Mouse (Mus musculus): ENCODE measurements around the gene Dcps. TPM values are rescaled to one million over a fixed set of nuclear protein-coding genes. Genes with fewer than 3 reads are reported as not detected.

Gene Dcps
- total and polyA plus RNA-seq, 2 experiments from 2014 or later = 48.5 to 55.3 TPM

- ATAC-seq (no peak), DNase-seq (ENCODE audit: low spot score) (no peak)
- no peaks in the 10 kb centered on the region for H3K36me3 ChIP-seq (ENCODE audit: insufficient read depth, low read length)
- H3K9me3 ChIP-seq (ENCODE audit: low read length) = no peaks in the 10 kb centered on the region
- no peak overlapping the region for H3K4me3 ChIP-seq (ENCODE audit: low read length)
- H3K4me2 ChIP-seq (ENCODE audit: low read depth, low read length) = no peak overlapping the region
- no peaks in the 10 kb centered on the region for H3K27me3 ChIP-seq (ENCODE audit: insufficient read depth, low read length)
- no peak overlapping the region for H3K27ac ChIP-seq
- TF ChIP-seq CTCF (IDR thresholded peaks at IDR 0.05; ENCODE audit: low read depth) = no peak
- H3K4me1 ChIP-seq (ENCODE audit: insufficient read depth, low read length) = peaks cover 11% of the 10 kb centered on the region
- 61% methylated on average over 15 of the region's 15 CpGs for WGBS
- H3K9ac ChIP-seq (replicated peaks; ENCODE audit: low read length) = no peak overlapping the region
Observed at GRCm38 (mm10) chr9:35105884-35106880, 69.7 kb downstream of the Dcps start.

DNA sequence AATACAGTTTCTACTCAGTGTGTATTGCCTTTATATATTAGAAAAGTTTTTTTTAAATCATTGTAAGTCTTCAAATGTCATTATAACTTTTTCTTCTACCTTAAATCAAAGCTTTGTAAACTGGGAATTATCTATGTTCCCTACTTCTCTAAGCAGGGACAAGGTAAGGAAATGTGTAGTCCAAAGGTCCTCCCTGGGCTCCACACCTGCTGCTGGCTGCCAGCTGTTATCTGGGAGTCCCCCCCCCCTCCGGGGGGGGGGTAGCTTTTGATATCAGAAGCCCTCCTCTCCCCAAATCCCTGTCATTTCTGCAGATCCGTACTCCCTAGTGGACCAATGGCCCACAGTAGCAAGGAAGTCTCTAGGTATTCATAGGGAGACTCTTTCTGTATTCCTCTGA, 70.4 kb downstream of the Dcps start:
- Histone ChIP-seq H3K4me3 (ENCODE audit: low read length) (no peak overlapping the region), H3K27me3 (ENCODE audit: insufficient read depth, low read length) (no peaks in the 10 kb centered on the region), H3K36me3 (ENCODE audit: insufficient read depth, low read length) (no peaks in the 10 kb centered on the region), H3K4me2 (ENCODE audit: low read depth, low read length) (no peak overlapping the region), H3K27ac (no peak overlapping the region), H3K4me1 (ENCODE audit: insufficient read depth, low read length) (peaks cover 8% of the 10 kb centered on the region), H3K9ac (replicated peaks; ENCODE audit: low read length) (no peak overlapping the region), H3K9me3 (ENCODE audit: low read length) (no peaks in the 10 kb centered on the region)
- 74% methylated on average over 2 of the region's 2 CpGs for WGBS
- DNase-seq (ENCODE audit: low spot score) = no peak
- ATAC-seq = no peak
- TF ChIP-seq CTCF (IDR thresholded peaks at IDR 0.05; ENCODE audit: low read depth) = no peak

- peaks cover 5% of the 10 kb centered on the region for H3K4me1 ChIP-seq (ENCODE audit: insufficient read depth, low read length)
Observed at GRCm38 (mm10) chr9:35104711-35105110, 71.2 kb downstream of the Dcps start.

DNA sequence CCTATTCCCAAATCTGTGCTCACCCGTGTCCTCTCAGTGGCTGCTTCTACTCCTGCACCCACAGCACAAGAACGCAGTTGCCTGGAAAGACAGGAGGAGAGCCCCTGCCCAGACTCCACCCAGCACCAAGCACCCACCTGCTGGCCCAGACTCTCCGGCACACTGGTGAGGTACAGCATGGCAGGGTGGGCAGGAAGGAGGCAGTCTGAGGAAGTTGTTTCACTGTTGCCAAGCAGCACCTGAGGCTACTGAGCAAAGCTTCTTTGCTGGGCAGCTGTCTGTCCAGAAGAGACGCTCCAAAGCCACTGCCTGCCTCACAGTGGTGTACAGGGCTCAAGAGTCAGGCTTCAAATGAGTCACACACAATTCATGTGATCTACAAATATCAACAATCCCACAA, 77.1 kb downstream of the Dcps start:
- Histone ChIP-seq H3K36me3 (ENCODE audit: insufficient read depth, low read length) (no peaks in the 10 kb centered on the region), H3K4me1 (ENCODE audit: insufficient read depth, low read length) (no peaks in the 10 kb centered on the region), H3K4me3 (ENCODE audit: low read length) (no peak overlapping the region), H3K9me3 (ENCODE audit: low read length) (no peaks in the 10 kb centered on the region), H3K4me2 (ENCODE audit: low read depth, low read length) (no peak overlapping the region), H3K9ac (replicated peaks; ENCODE audit: low read length) (no peak overlapping the region), H3K27ac (no peak overlapping the region), H3K27me3 (ENCODE audit: insufficient read depth, low read length) (no peaks in the 10 kb centered on the region)
- TF ChIP-seq CTCF (IDR thresholded peaks at IDR 0.05; ENCODE audit: low read depth) = no peak
- DNase-seq (ENCODE audit: low spot score) (no peak), ATAC-seq (no peak)
- WGBS = 79% methylated on average over 4 of the region's 4 CpGs

More at GRCm38 (mm10) chr9:35104711-35105110, 71.2 kb downstream of the Dcps start:
- H3K27ac ChIP-seq = no peak overlapping the region
- DNase-seq (ENCODE audit: low spot score) (no peak), ATAC-seq (no peak)
- WGBS = 92% methylated on average over 4 of the region's 4 CpGs
- no peak overlapping the region for H3K9ac ChIP-seq (replicated peaks; ENCODE audit: low read length)
- no peaks in the 10 kb centered on the region for H3K36me3 ChIP-seq (ENCODE audit: insufficient read depth, low read length)
- no peak overlapping the region for H3K4me3 ChIP-seq (ENCODE audit: low read length)
- no peaks in the 10 kb centered on the region for H3K9me3 ChIP-seq (ENCODE audit: low read length)
- H3K27me3 ChIP-seq (ENCODE audit: insufficient read depth, low read length) = no peaks in the 10 kb centered on the region
- no peak overlapping the region for H3K4me2 ChIP-seq (ENCODE audit: low read depth, low read length)
- TF ChIP-seq CTCF (IDR thresholded peaks at IDR 0.05; ENCODE audit: low read depth) = no peak

GRCm38 (mm10) chr9:35097901-35098300, 78.0 kb downstream of the Dcps start:
- H3K4me1 ChIP-seq (ENCODE audit: insufficient read depth, low read length) = no peaks in the 10 kb centered on the region
- TF ChIP-seq CTCF (IDR thresholded peaks at IDR 0.05; ENCODE audit: low read depth) = no peak
- H3K27me3 ChIP-seq (ENCODE audit: insufficient read depth, low read length) = no peaks in the 10 kb centered on the region
- H3K4me2 ChIP-seq (ENCODE audit: low read depth, low read length) = no peak overlapping the region
- no peaks in the 10 kb centered on the region for H3K36me3 ChIP-seq (ENCODE audit: insufficient read depth, low read length)
- DNase-seq (ENCODE audit: low spot score) (no peak), ATAC-seq (no peak)
- H3K9me3 ChIP-seq (ENCODE audit: low read length) = no peaks in the 10 kb centered on the region
- no peak overlapping the region for H3K4me3 ChIP-seq (ENCODE audit: low read length)
- no peak overlapping the region for H3K27ac ChIP-seq
- 94% methylated on average over 4 of the region's 4 CpGs for WGBS
- H3K9ac ChIP-seq (replicated peaks; ENCODE audit: low read length) = no peak overlapping the region

DNA sequence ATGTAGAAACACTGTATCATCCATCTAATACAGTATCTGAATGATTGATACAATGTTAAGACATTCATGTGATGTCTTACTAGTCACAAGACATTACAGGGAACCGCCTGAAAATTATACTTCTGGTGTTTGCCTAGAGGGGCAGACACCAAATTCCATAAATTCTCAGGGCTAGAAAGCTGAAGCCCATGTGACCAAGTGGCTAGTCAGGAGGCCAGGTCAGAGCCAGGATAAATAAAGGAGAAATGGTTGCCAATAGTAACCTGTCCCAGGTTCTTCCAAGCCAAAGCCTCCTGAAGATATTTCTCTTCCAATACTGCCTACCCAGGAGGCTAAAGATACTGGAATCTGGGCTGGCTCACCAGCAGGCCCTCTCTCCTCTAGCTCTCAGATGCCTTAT, 80.1 kb downstream of the Dcps start:
- Histone ChIP-seq H3K9me3 (ENCODE audit: low read length) (no peaks in the 10 kb centered on the region), H3K27ac (no peak overlapping the region), H3K4me1 (ENCODE audit: insufficient read depth, low read length) (no peaks in the 10 kb centered on the region), H3K4me3 (ENCODE audit: low read length) (no peak overlapping the region), H3K27me3 (ENCODE audit: insufficient read depth, low read length) (no peaks in the 10 kb centered on the region), H3K36me3 (ENCODE audit: insufficient read depth, low read length) (no peaks in the 10 kb centered on the region), H3K4me2 (ENCODE audit: low read depth, low read length) (no peak overlapping the region), H3K9ac (replicated peaks; ENCODE audit: low read length) (no peak overlapping the region)
- no peak for DNase-seq (ENCODE audit: low spot score)
- 88% methylated on average over 1 of the region's 1 CpGs for WGBS
- no peak for TF ChIP-seq CTCF (IDR thresholded peaks at IDR 0.05; ENCODE audit: low read depth)
- ATAC-seq = no peak

DNA sequence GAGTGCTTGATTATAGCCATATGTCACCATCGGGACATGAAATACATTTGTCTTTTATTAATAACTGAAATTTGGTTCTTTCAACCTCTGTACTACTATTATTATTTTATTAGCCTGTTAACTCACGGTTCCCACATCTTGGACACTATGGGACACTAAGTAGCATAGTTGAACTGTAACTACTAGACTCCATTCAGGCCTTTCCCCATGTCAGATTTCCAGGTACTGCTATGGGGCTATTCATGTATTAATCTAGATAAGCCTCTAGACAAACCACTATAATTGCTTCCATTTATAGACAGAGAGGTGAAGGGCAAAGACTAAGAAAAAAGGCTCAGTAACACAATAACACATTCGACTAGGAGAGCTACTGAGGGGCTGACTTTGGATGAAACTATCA, 82.5 kb downstream of the Dcps start:
- Histone ChIP-seq H3K27me3 (ENCODE audit: insufficient read depth, low read length) (no peaks in the 10 kb centered on the region), H3K9ac (replicated peaks; ENCODE audit: low read length) (no peak overlapping the region), H3K4me2 (ENCODE audit: low read depth, low read length) (no peak overlapping the region), H3K9me3 (ENCODE audit: low read length) (no peaks in the 10 kb centered on the region), H3K4me3 (ENCODE audit: low read length) (no peak overlapping the region), H3K4me1 (ENCODE audit: insufficient read depth, low read length) (no peaks in the 10 kb centered on the region), H3K36me3 (ENCODE audit: insufficient read depth, low read length) (no peaks in the 10 kb centered on the region), H3K27ac (no peak overlapping the region)
- WGBS = 91% methylated on average over 3 of the region's 3 CpGs
- no peak for ATAC-seq
- TF ChIP-seq CTCF (IDR thresholded peaks at IDR 0.05; ENCODE audit: low read depth) = no peak
- DNase-seq (ENCODE audit: low spot score) = no peak

All from hindbrain, postnatal 0 days (tissue).